Mouse (Mus musculus): ENCODE measurements around the gene 1110008P14Rik. TPM values are rescaled to one million over a fixed set of nuclear protein-coding genes. Genes with fewer than 3 reads are reported as not detected.

Gene 1110008P14Rik
- polyA plus RNA-seq, 1 experiment, result 153 TPM

- no peak overlapping the region for H3ac ChIP-seq (ENCODE audit: control insufficient read depth, insufficient read length)
- no peaks in the 10 kb centered on the region for H3K36me3 ChIP-seq (ENCODE audit: control insufficient read depth, insufficient read depth)
These were observed 40.2 kb downstream of the 1110008P14Rik start for GRCm38 (mm10) chr2:32341634-32341939.

GRCm38 (mm10) chr2:32340836-32341633 lies 40.7 kb downstream of the 1110008P14Rik start:
- peak overlapping the region; percentile 13 for H3K4me2 ChIP-seq (ENCODE audit: low read depth)
- H3K4me3 ChIP-seq, result no peak overlapping the region
- no peaks in the 10 kb centered on the region for H3K36me3 ChIP-seq (ENCODE audit: control insufficient read depth, insufficient read depth)
- no peak for TF ChIP-seq E2F4 (IDR thresholded peaks at IDR 0.05; ENCODE audit: insufficient read depth)
- no peak for TF ChIP-seq USF1 (IDR thresholded peaks at IDR 0.05; ENCODE audit: low read depth)
- TF ChIP-seq MAX (IDR thresholded peaks at IDR 0.05; ENCODE audit: low read depth), result no peak
- TF ChIP-seq REST (IDR thresholded peaks at IDR 0.05; ENCODE audit: insufficient read depth, insufficient read length), result no peak
- TF ChIP-seq CEBPB (IDR thresholded peaks at IDR 0.05; ENCODE audit: insufficient read depth, poor library complexity, severe bottlenecking), result no peak
- no peak for TF ChIP-seq MYOG (IDR thresholded peaks at IDR 0.05; ENCODE audit: control insufficient read depth in 1 of 3, insufficient read depth in 1 of 3, insufficient read length in 2 of 3, low read depth in 2 of 3)
- no peak for TF ChIP-seq TCF3 (IDR thresholded peaks at IDR 0.05; ENCODE audit: insufficient read length, low read depth)
- no peak for TF ChIP-seq TCF12 (IDR thresholded peaks at IDR 0.05; ENCODE audit: insufficient read depth, poor library complexity, severe bottlenecking)
- no peak for TF ChIP-seq POLR2A (IDR thresholded peaks at IDR 0.05; ENCODE audit: insufficient read length, low read depth)
- no peak for TF ChIP-seq POLR2AphosphoS2 (IDR thresholded peaks at IDR 0.05; ENCODE audit: insufficient read length, low read depth)
- no peak for TF ChIP-seq MYOD1 (IDR thresholded peaks at IDR 0.05; ENCODE audit: control insufficient read depth in 1 of 3, insufficient read length in 2 of 3, low read depth in 2 of 3)
- TF ChIP-seq SRF (IDR thresholded peaks at IDR 0.05; ENCODE audit: control insufficient read depth, insufficient read length, low read depth), result no peak
- no peak overlapping the region for H3ac ChIP-seq (ENCODE audit: control insufficient read depth, insufficient read length)
- H3K79me2 ChIP-seq (ENCODE audit: control insufficient read depth, insufficient read depth), result no peaks in the 10 kb centered on the region
- no peaks in the 10 kb centered on the region for H3K27me3 ChIP-seq (ENCODE audit: control insufficient read depth, insufficient read depth, insufficient read length)

More at GRCm38 (mm10) chr2:32341634-32341939, 40.2 kb downstream of the 1110008P14Rik start:
- TF ChIP-seq POLR2A (IDR thresholded peaks at IDR 0.05; ENCODE audit: insufficient read length, low read depth) (no peak), TCF12 (IDR thresholded peaks at IDR 0.05; ENCODE audit: insufficient read depth, poor library complexity, severe bottlenecking) (no peak), MYOD1 (IDR thresholded peaks at IDR 0.05; ENCODE audit: control insufficient read depth in 1 of 3, insufficient read length in 2 of 3, low read depth in 2 of 3) (no peak), SRF (IDR thresholded peaks at IDR 0.05; ENCODE audit: control insufficient read depth, insufficient read length, low read depth) (no peak), USF1 (IDR thresholded peaks at IDR 0.05; ENCODE audit: low read depth) (no peak), E2F4 (IDR thresholded peaks at IDR 0.05; ENCODE audit: insufficient read depth) (no peak), MYOG (IDR thresholded peaks at IDR 0.05; ENCODE audit: control insufficient read depth in 1 of 3, insufficient read depth in 1 of 3, insufficient read length in 2 of 3, low read depth in 2 of 3) (no peak), REST (IDR thresholded peaks at IDR 0.05; ENCODE audit: insufficient read depth, insufficient read length) (no peak), CEBPB (IDR thresholded peaks at IDR 0.05; ENCODE audit: insufficient read depth, poor library complexity, severe bottlenecking) (no peak), TCF3 (IDR thresholded peaks at IDR 0.05; ENCODE audit: insufficient read length, low read depth) (no peak), MAX (IDR thresholded peaks at IDR 0.05; ENCODE audit: low read depth) (no peak), POLR2AphosphoS2 (IDR thresholded peaks at IDR 0.05; ENCODE audit: insufficient read length, low read depth) (no peak)
- Histone ChIP-seq H3K27me3 (ENCODE audit: control insufficient read depth, insufficient read depth, insufficient read length) (no peaks in the 10 kb centered on the region), H3K79me2 (ENCODE audit: control insufficient read depth, insufficient read depth) (no peaks in the 10 kb centered on the region), H3K4me2 (ENCODE audit: low read depth) (peak overlapping the region; percentile 64), H3K4me3 (no peak overlapping the region)

GRCm38 (mm10) chr2:32339912-32340642 lies 41.7 kb downstream of the 1110008P14Rik start:
- Histone ChIP-seq H3ac (ENCODE audit: control insufficient read depth, insufficient read length) (no peak overlapping the region), H3K79me2 (ENCODE audit: control insufficient read depth, insufficient read depth) (no peaks in the 10 kb centered on the region), H3K4me3 (no peak overlapping the region), H3K36me3 (ENCODE audit: control insufficient read depth, insufficient read depth) (no peaks in the 10 kb centered on the region), H3K4me2 (ENCODE audit: low read depth) (no peak overlapping the region), H3K27me3 (ENCODE audit: control insufficient read depth, insufficient read depth, insufficient read length) (no peaks in the 10 kb centered on the region)
- TF ChIP-seq TCF12 (IDR thresholded peaks at IDR 0.05; ENCODE audit: insufficient read depth, poor library complexity, severe bottlenecking) (no peak), REST (IDR thresholded peaks at IDR 0.05; ENCODE audit: insufficient read depth, insufficient read length) (peak; percentile 50)

- no peaks in the 10 kb centered on the region for H3K27me3 ChIP-seq (ENCODE audit: control insufficient read depth, insufficient read depth, insufficient read length)
- H3ac ChIP-seq (ENCODE audit: control insufficient read depth, insufficient read length), result no peak overlapping the region
- TF ChIP-seq SRF (IDR thresholded peaks at IDR 0.05; ENCODE audit: control insufficient read depth, insufficient read length, low read depth) (no peak), MAX (IDR thresholded peaks at IDR 0.05; ENCODE audit: low read depth) (no peak), MYOG (IDR thresholded peaks at IDR 0.05; ENCODE audit: control insufficient read depth in 1 of 3, insufficient read depth in 1 of 3, insufficient read length in 2 of 3, low read depth in 2 of 3) (no peak), MYOD1 (IDR thresholded peaks at IDR 0.05; ENCODE audit: control insufficient read depth in 1 of 3, insufficient read length in 2 of 3, low read depth in 2 of 3) (no peak), POLR2A (IDR thresholded peaks at IDR 0.05; ENCODE audit: insufficient read length, low read depth) (no peak), TCF12 (IDR thresholded peaks at IDR 0.05; ENCODE audit: insufficient read depth, poor library complexity, severe bottlenecking) (no peak), POLR2AphosphoS2 (IDR thresholded peaks at IDR 0.05; ENCODE audit: insufficient read length, low read depth) (no peak)
These were observed 45.9 kb downstream of the 1110008P14Rik start for GRCm38 (mm10) chr2:32335888-32336287.

More at GRCm38 (mm10) chr2:32335888-32336287, 45.9 kb downstream of the 1110008P14Rik start:
- H3K4me2 ChIP-seq (ENCODE audit: low read depth), result no peak overlapping the region
- no peaks in the 10 kb centered on the region for H3K79me2 ChIP-seq (ENCODE audit: control insufficient read depth, insufficient read depth)
- no peak overlapping the region for H3K4me3 ChIP-seq
- no peaks in the 10 kb centered on the region for H3K36me3 ChIP-seq (ENCODE audit: control insufficient read depth, insufficient read depth)

Data from myocyte (in vitro differentiated cells).